Mouse (Mus musculus): ENCODE results near the gene Palld.

- TF ChIP-seq CTCF (IDR thresholded peaks at IDR 0.05; ENCODE audit: low read depth, low read length) = no peak
- no peak for TF ChIP-seq POLR2A (IDR thresholded peaks at IDR 0.05; ENCODE audit: insufficient read depth, low read length)
- no peak for TF ChIP-seq EP300 (IDR thresholded peaks at IDR 0.05; ENCODE audit: insufficient read depth, low read depth, low read length)
These were observed 147.3 kb downstream of the Palld start for GRCm38 (mm10) chr8:61755186-61755585.

Data from ES-Bruce4 (cell line).